Mouse (Mus musculus): ENCODE measurements around the gene Enox2.
"Not testable (repeated sequence)": the region's sequence is repeated elsewhere in the genome, so short reads cannot be mapped to it uniquely, and the experiment has no call there.

The Enox2 gene

GRCm38 (mm10) chrX:49287700-49288563 lies at the start of gene Enox2:
TSS of gene Enox2 (minus strand) at chrX:49288259.
- DNase-seq (ENCODE audit: low spot score in 2 of 2): peak; percentile 89 to 91

GRCm38 (mm10) chrX:49309496-49309895 lies 21.4 kb upstream of the Enox2 start:
- DNase-seq (ENCODE audit: low spot score in 2 of 2): peak in 1 of 2 experiments; percentile 8

GRCm38 (mm10) chrX:49306659-49307058 lies 18.6 kb upstream of the Enox2 start:
- no peak for DNase-seq (ENCODE audit: low spot score in 2 of 2)

- no peak for DNase-seq (ENCODE audit: low spot score in 2 of 2)
These were observed 8.0 kb downstream of the Enox2 start for GRCm38 (mm10) chrX:49279918-49280586.

GRCm38 (mm10) chrX:49273487-49274042 lies 14.5 kb downstream of the Enox2 start:
- DNase-seq (ENCODE audit: low spot score in 2 of 2): peak in 1 of 2 experiments; percentile 5

GRCm38 (mm10) chrX:49250816-49251215 lies 37.2 kb downstream of the Enox2 start:
- DNase-seq (ENCODE audit: low spot score in 2 of 2): no peak

GRCm38 (mm10) chrX:49225792-49226426 lies 62.1 kb downstream of the Enox2 start:
- no peak for DNase-seq (ENCODE audit: low spot score in 2 of 2)

- no peak for DNase-seq (ENCODE audit: low spot score in 2 of 2)
These were observed 71.6 kb downstream of the Enox2 start for GRCm38 (mm10) chrX:49216422-49216821.

- no peak for DNase-seq (ENCODE audit: low spot score in 2 of 2)
These were observed 91.7 kb downstream of the Enox2 start for GRCm38 (mm10) chrX:49196386-49196785.

GRCm38 (mm10) chrX:49181136-49181535 lies 106.9 kb downstream of the Enox2 start:
- DNase-seq (ENCODE audit: low spot score in 2 of 2): no peak

- no peak for DNase-seq (ENCODE audit: low spot score in 2 of 2)
These were observed 109.4 kb downstream of the Enox2 start for GRCm38 (mm10) chrX:49178670-49179069.

- DNase-seq (ENCODE audit: low spot score in 2 of 2): no peak
These were observed 133.8 kb downstream of the Enox2 start for GRCm38 (mm10) chrX:49154280-49154679.

- DNase-seq (ENCODE audit: low spot score in 2 of 2): peak in 1 of 2 experiments; percentile 2
These were observed 163.2 kb downstream of the Enox2 start for GRCm38 (mm10) chrX:49124774-49125429.

- DNase-seq (ENCODE audit: low spot score in 2 of 2): no peak
These were observed 171.6 kb downstream of the Enox2 start for GRCm38 (mm10) chrX:49116465-49116864.

- no peak for DNase-seq (ENCODE audit: low spot score in 2 of 2)
These were observed 175.6 kb downstream of the Enox2 start for GRCm38 (mm10) chrX:49112412-49112811.

- DNase-seq (ENCODE audit: low spot score in 2 of 2): not testable (repeated sequence)
These were observed 187.5 kb downstream of the Enox2 start for GRCm38 (mm10) chrX:49100542-49100941.

GRCm38 (mm10) chrX:49096249-49096648 lies 191.8 kb downstream of the Enox2 start:
- no peak for DNase-seq (ENCODE audit: low spot score in 2 of 2)

GRCm38 (mm10) chrX:49075055-49075454 lies 213.0 kb downstream of the Enox2 start:
- no peak for DNase-seq (ENCODE audit: low spot score in 2 of 2)

GRCm38 (mm10) chrX:49073563-49073962 lies 214.5 kb downstream of the Enox2 start:
- no peak for DNase-seq (ENCODE audit: low spot score in 2 of 2)

GRCm38 (mm10) chrX:49045118-49045517 lies 242.9 kb downstream of the Enox2 start:
- no peak for DNase-seq (ENCODE audit: low spot score in 2 of 2)

- no peak for DNase-seq (ENCODE audit: low spot score in 2 of 2)
These were observed 278.3 kb downstream of the Enox2 start for GRCm38 (mm10) chrX:49009746-49010145.

- peak; percentile 3 to 5 for DNase-seq (ENCODE audit: low spot score in 2 of 2)
These were observed 282.4 kb downstream of the Enox2 start for GRCm38 (mm10) chrX:49005655-49006054.
